Mouse (Mus musculus): ENCODE measurements around the gene Prr14. TPM values are rescaled to one million over a fixed set of nuclear protein-coding genes. Genes with fewer than 3 reads are reported as not detected.
A peak's percentile ranks its signal among the peaks of the same experiment; 100 is the strongest.
"Not testable (repeated sequence)": the region's sequence is repeated elsewhere in the genome, so short reads cannot be mapped to it uniquely, and the experiment has no call there.

Prr14 gene
- total RNA-seq, 2 experiments from 2014 or later: 35.4 to 35.6 TPM

GRCm38 (mm10) chr7:127470743-127471645 lies 11.6 kb downstream of the Prr14 start:
- intact Hi-C loops (cut with DNase I): loop anchor here (10.0 kb wide), 1 partner anchor 106 kb away; no protein-coding TSS in a partner anchor

GRCm38 (mm10) chr7:127471646-127472010 lies 12.2 kb downstream of the Prr14 start:
- intact Hi-C loops (cut with DNase I): loop anchor here (10.0 kb wide), 1 partner anchor 107 kb away; no protein-coding TSS in a partner anchor
- DNase-seq: peak; percentile 60

More at GRCm38 (mm10) chr7:127470743-127471645, 11.6 kb downstream of the Prr14 start:
- DNase-seq: peak; percentile 97

GRCm38 (mm10) chr7:127472060-127472459 lies 12.6 kb downstream of the Prr14 start:
- DNase-seq: no peak
- intact Hi-C loops (cut with DNase I): loop anchor here (10.0 kb wide), 1 partner anchor 107 kb away; no protein-coding TSS in a partner anchor

GRCm38 (mm10) chr7:127473705-127474104 lies 14.3 kb downstream of the Prr14 start:
- DNase-seq: peak; percentile 31
- intact Hi-C loops (cut with DNase I): loop anchor here (10.0 kb wide), 1 partner anchor 109 kb away; no protein-coding TSS in a partner anchor

- intact Hi-C loops (cut with DNase I): loop anchor here (10.0 kb wide), 1 partner anchor 110 kb away; no protein-coding TSS in a partner anchor
- DNase-seq: no peak
Measured at GRCm38 (mm10) chr7:127474378-127475070, 15.1 kb downstream of the Prr14 start.

GRCm38 (mm10) chr7:127475186-127475740 lies 15.9 kb downstream of the Prr14 start:
- intact Hi-C loops (cut with DNase I): loop anchor here (10.0 kb wide), 1 partner anchor 110 kb away; no protein-coding TSS in a partner anchor
- no peak for DNase-seq

GRCm38 (mm10) chr7:127476336-127476735 lies 16.9 kb downstream of the Prr14 start:
- intact Hi-C loops (cut with DNase I): loop anchor here (10.0 kb wide), 1 partner anchor 112 kb away; no protein-coding TSS in a partner anchor
- no peak for DNase-seq

GRCm38 (mm10) chr7:127476855-127477254 lies 17.4 kb downstream of the Prr14 start:
- no peak for DNase-seq
- intact Hi-C loops (cut with DNase I): loop anchor here (10.0 kb wide), 1 partner anchor 112 kb away; no protein-coding TSS in a partner anchor

- intact Hi-C loops (cut with DNase I): loop anchor here (10.0 kb wide), 1 partner anchor 113 kb away; no protein-coding TSS in a partner anchor
- DNase-seq: peak; percentile 99
Measured at GRCm38 (mm10) chr7:127477687-127478634, 18.6 kb downstream of the Prr14 start.

GRCm38 (mm10) chr7:127478635-127479317 lies 19.4 kb downstream of the Prr14 start, which contains the start of gene Fbrs:
TSS of gene Fbrs (plus strand) at chr7:127479199.
- intact Hi-C loops (cut with DNase I): loop anchor here (10.0 kb wide), 1 partner anchor 114 kb away; no protein-coding TSS in a partner anchor
- peak; percentile 99 for DNase-seq

- DNase-seq: no peak
- intact Hi-C loops (cut with DNase I): loop anchor here (10.0 kb wide), 1 partner anchor 115 kb away; no protein-coding TSS in a partner anchor
Measured at GRCm38 (mm10) chr7:127479318-127480225, 20.2 kb downstream of the Prr14 start.

- intact Hi-C loops (cut with DNase I): no loop called here
- DNase-seq: no peak
Measured at GRCm38 (mm10) chr7:127480321-127480720, 20.9 kb downstream of the Prr14 start.

GRCm38 (mm10) chr7:127485416-127485815 lies 26.0 kb downstream of the Prr14 start:
- no peak for DNase-seq
- intact Hi-C loops (cut with DNase I): no loop called here

GRCm38 (mm10) chr7:127488364-127488763 lies 29.0 kb downstream of the Prr14 start:
- DNase-seq; intact Hi-C loops (cut with DNase I): not testable (repeated sequence)

GRCm38 (mm10) chr7:127489982-127490381 lies 30.6 kb downstream of the Prr14 start:
- DNase-seq: no peak

GRCm38 (mm10) chr7:127491846-127492245 lies 32.4 kb downstream of the Prr14 start:
- intact Hi-C loops (cut with DNase I): no loop called here
- DNase-seq: no peak

More at GRCm38 (mm10) chr7:127489982-127490381, 30.6 kb downstream of the Prr14 start:
- intact Hi-C loops (cut with DNase I): no loop called here

- intact Hi-C loops (cut with DNase I): loop anchor here (5.0 kb wide), 1 partner anchor 132 kb away; no protein-coding TSS in a partner anchor
- DNase-seq: no peak
Measured at GRCm38 (mm10) chr7:127494648-127495047, 35.2 kb downstream of the Prr14 start.
